Mouse (Mus musculus): ENCODE results near the gene Kmt2c.

- TF ChIP-seq MAFK (IDR thresholded peaks at IDR 0.05; ENCODE audit: insufficient read depth, low read depth, low read length) = no peak
- no peak for TF ChIP-seq ZC3H11A (IDR thresholded peaks at IDR 0.05; ENCODE audit: borderline replicate concordance, low read depth, low read length)
- TF ChIP-seq CHD2 (IDR thresholded peaks at IDR 0.05; ENCODE audit: low read depth, low read length) = no peak
- TF ChIP-seq HCFC1 (IDR thresholded peaks at IDR 0.05; ENCODE audit: borderline replicate concordance, insufficient read depth, low read length) = no peak
These were observed 17.8 kb upstream of the Kmt2c start for GRCm38 (mm10) chr5:25516301-25516895.

Data from ES-E14 (cell line).